Comparison of ENCODE assay signal across 22 mouse cellular contexts in genomic region chr19:20226756-20227155, GRCm38 (mm10).
"Had no signal": no experiment of that assay in that cellular context is flagged by ENCODE, and none has a peak within 500 bp of the region (broad histone marks: within the 10 kb centered on the region; RNA-seq: fewer than 3 reads in every experiment).

No protein-coding gene starts in this region.

- ATAC-seq: hindbrain, embryonic 16.5 days; hindbrain, postnatal 0 days; inflammation-experienced regulatory T-cells, adult 6 months; intestine, embryonic 15.5 days; intestine, embryonic 16.5 days; intestine, postnatal 0 days had no signal

- DNase-seq: heart, postnatal 10 days; heart, postnatal 14 days; heart, postnatal 36 days; heart, postnatal 4 days; kidney, adult 11 months; kidney, adult 18-20 months; kidney, adult 2 months; kidney, adult 8-10 months; kidney, adult 9 months; kidney, postnatal 10 days; kidney, postnatal 14 days; kidney, postnatal 25 days; kidney, postnatal 36 days; kidney, postnatal 4 days; layer of hippocampus, adult 9-11 months; layer of hippocampus, postnatal 36 days had no signal
